Mouse (Mus musculus) forelimb bud, embryonic 11.5 days (tissue): ENCODE data around the gene Mmp24.

Experiments
- DNase-seq: peaks from one replicate; pipeline ENCODE4 v3.0.0-alpha.2; 2012; ENCODE audit warnings: low read depth, low spot score

Gene Mmp24

GRCm38 (mm10) chr2:155775685-155776263, 632 bp downstream of the Mmp24 start:
- DNase-seq, result peak; percentile 53

- DNase-seq, result no peak
These were observed 1.9 kb downstream of the Mmp24 start for GRCm38 (mm10) chr2:155776824-155777687.

GRCm38 (mm10) chr2:155777688-155777985, 2.5 kb downstream of the Mmp24 start:
- no peak for DNase-seq

GRCm38 (mm10) chr2:155778004-155778403, 2.9 kb downstream of the Mmp24 start:
- no peak for DNase-seq

GRCm38 (mm10) chr2:155779066-155779465, 3.9 kb downstream of the Mmp24 start:
- DNase-seq, result no peak

- DNase-seq, result no peak
These were observed 4.4 kb downstream of the Mmp24 start for GRCm38 (mm10) chr2:155779506-155779905.

- no peak for DNase-seq
These were observed 9.4 kb downstream of the Mmp24 start for GRCm38 (mm10) chr2:155784534-155784933.

GRCm38 (mm10) chr2:155786905-155787304, 11.8 kb downstream of the Mmp24 start:
- no peak for DNase-seq

GRCm38 (mm10) chr2:155787949-155788931, 13.1 kb downstream of the Mmp24 start:
- DNase-seq, result no peak

GRCm38 (mm10) chr2:155792899-155793298, 17.8 kb downstream of the Mmp24 start:
- DNase-seq, result no peak

- DNase-seq, result no peak
These were observed 19.7 kb downstream of the Mmp24 start for GRCm38 (mm10) chr2:155794674-155795445.

- no peak for DNase-seq
These were observed 23.5 kb downstream of the Mmp24 start for GRCm38 (mm10) chr2:155798613-155799012.

GRCm38 (mm10) chr2:155802761-155803160, 27.6 kb downstream of the Mmp24 start:
- no peak for DNase-seq

GRCm38 (mm10) chr2:155804053-155804452, 28.9 kb downstream of the Mmp24 start:
- DNase-seq, result no peak

GRCm38 (mm10) chr2:155805231-155805924, 30.2 kb downstream of the Mmp24 start:
- DNase-seq, result no peak

- DNase-seq, result no peak
These were observed 30.7 kb downstream of the Mmp24 start for GRCm38 (mm10) chr2:155805925-155806255.

GRCm38 (mm10) chr2:155806548-155806947, 31.4 kb downstream of the Mmp24 start:
- DNase-seq, result no peak

GRCm38 (mm10) chr2:155807408-155807807, 32.3 kb downstream of the Mmp24 start:
- no peak for DNase-seq

- no peak for DNase-seq
These were observed 34.5 kb downstream of the Mmp24 start for GRCm38 (mm10) chr2:155809620-155810019.

GRCm38 (mm10) chr2:155811821-155812396, 36.8 kb downstream of the Mmp24 start:
- DNase-seq, result peak; percentile 74
